Mouse (Mus musculus): ENCODE results near the gene Tmem176a.

Gene Tmem176a

DNA sequence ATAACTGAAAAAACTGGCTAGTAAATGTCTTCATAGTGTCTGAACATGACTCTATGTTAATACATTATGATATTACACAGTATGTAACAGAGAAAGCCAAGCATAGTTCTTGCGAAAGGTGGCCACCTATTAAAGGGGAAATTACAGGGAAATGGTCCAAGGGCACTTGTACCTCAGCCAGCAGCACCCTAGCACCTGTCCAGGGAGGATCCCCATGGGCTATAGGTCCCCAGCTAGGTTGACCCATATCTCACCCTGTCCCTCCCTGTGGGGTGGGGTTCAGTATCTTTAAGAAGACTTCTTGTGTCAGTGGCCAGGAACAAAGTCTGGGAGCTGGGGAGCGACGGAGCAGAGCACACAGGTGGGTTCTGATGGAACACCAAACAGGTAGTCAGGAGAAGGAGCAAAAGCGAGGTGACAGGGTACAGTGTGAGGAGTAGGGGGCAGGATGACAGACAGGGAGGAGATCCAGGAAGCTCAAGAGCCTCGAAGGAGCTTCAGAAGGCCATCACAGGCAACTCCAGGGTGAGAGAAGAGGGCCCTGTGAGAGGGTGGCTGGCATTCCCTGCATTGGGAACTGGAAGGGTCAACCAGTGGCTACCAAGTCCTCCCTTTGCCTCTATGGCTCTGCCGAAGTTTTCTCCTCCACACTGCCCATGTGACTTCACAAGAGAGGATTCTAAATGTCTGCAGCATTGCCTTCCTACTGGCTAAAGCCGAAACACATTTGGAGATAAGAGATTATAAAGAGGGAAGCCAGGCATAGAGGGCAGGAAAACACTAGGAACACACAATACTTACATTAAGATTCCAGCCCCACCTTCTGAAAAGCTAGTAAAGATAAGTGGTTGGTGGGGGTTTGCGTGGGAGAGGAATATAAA, 54.5 kb downstream of the Tmem176a start:
- no peak for DNase-seq (ENCODE audit: low spot score)

DNA sequence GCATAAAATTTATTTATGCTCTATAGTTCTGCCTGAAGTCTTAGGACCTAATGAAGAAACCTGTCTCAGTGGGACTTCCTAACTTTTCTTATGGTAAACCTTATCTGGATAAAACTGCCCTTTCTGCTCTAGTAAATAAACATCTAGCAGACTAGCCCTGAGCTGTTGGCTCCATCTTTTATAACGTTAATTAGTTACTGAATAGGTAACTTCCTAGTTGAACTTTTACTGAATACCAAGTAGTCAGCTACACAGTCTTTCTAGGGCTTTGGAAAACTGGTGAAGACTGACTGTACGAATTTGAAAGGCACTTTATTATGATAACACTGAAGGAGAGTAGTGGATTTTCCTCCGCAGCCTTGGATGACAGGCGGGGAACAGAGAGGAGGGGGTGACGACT, 55.2 kb downstream of the Tmem176a start:
- no peak for DNase-seq (ENCODE audit: low spot score)
